Mouse (Mus musculus) gastrocnemius, adult 8-10 months (tissue): ENCODE results near the gene Folr2. TPM values are rescaled to one million over a fixed set of nuclear protein-coding genes. Genes with fewer than 3 reads are reported as not detected.

Source experiments
- DNase-seq, 2 experiments: peaks; one replicate each; pipeline ENCODE4 v3.0.0; 2022; ENCODE audit warnings: low spot score in 2 of 2
- total RNA-seq, 4 experiments: library from RNA; stranded (reverse); gene quantifications; 2 replicates each; pipeline ENCODE4 v1.2.4; 2022

Folr2 gene
- total RNA-seq: 1 to 10 TPM in 2 of 4 experiments, under 1 TPM in 2; 0.53 to 2.6 (median 1.2) TPM

GRCm38 (mm10) chr7:101857094-101857493, at the start of gene Folr2:
Gene Folr2 (minus strand): TSS chr7:101857194.
- DNase-seq: no peak

GRCm38 (mm10) chr7:101906696-101907095, 49.7 kb upstream of the Folr2 start:
- no peak for DNase-seq

DNA sequence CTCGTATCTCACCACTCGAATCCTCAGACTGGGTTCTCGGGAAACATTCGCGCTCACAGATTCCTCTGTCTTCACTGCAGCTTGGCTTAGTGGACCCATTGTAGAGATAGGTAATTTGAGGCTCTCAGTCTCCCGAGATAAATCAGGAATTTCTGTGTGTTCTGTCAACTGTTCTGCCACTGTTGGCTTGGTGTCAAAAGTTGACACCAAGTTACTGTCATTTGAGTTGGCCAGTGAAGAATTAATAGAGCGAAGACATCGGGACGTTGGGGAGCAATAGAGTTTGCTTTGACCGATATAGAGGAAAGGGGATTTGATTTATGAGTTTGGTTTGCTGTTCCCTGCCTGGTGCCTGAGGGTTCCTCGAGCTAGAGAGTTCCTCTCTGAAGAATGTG, 49.3 kb upstream of the Folr2 start, which contains the start of gene Tomt:
Gene Tomt (minus strand): TSS at position 73 of the 395 bp plus-strand sequence.
- no peak for DNase-seq

DNA sequence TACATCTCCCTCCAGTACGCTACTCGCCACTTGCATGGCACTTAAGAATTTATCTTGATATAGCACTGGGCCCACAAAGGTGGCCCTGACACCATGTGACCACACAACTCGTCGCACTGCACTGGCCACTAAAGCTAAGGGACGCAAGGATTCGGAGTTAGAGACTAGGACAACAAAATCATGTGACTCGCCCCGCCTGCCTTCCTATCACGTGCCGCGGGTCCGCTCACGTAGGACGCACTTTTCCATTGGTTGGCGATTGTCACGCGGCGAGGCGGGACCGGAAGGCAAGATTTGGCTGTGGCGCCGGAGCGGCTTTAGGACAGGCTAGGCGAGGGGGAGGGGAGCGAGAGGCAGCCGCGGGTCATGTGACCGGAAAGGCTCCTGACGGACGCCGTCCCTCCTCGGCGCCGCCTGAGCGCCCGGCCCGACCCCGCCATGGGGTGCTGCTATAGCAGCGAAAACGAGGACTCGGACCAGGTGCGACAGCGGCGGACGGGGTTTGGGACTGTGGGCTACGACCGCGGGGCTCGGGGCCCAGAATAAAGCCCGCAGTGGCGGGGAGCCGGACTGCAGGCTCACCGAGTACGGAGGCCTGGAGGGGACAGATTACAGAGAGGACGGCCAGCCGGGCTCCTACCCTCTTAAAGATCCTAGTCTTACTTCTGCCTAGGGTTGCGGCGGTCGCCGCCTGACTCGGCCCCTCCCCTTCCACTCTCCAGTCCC, 48.7 kb upstream of the Folr2 start, which contains the start of gene Lamtor1:
Gene Lamtor1 (plus strand): TSS at position 344 of the 726 bp plus-strand sequence.
- DNase-seq: peak; percentile 99 to 100

DNA sequence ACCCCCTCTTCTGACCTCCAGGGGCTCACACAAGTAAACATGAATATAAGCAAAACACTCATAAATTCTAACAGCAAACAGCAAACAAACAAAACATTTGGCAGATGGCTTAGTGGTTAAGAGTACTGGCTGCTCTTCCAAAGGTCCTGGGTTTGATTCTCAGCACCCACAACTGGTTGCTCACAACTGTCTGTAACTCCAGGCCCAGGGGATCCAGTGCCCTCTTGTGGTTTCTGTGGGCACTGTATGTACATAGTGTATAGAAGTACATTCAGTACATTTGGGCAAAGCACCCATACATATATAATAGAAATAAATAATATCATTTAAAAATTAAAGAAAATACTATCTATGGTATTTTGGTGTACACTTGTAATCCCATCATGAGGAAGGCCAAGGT, 45.9 kb upstream of the Folr2 start:
- DNase-seq: no peak

DNA sequence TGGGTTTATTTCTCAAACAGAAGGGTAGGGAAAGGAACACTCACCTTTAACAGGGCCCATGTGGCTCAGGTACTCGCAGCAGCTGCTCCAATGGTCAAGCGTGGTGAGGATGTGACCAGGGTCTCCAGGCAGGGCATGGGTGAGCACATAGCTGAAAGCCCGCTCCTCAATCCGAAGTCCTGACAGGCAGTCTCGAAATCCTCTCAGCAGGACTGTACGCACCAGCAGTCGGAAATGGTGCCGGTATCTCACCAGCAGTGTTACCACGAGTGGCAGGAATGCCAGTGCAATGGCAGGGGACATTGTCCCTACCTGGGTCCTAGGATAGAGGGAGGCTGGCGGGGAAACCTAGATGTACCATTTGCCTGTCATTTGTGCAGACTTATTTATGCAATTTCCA, 45.0 kb upstream of the Folr2 start:
- no peak for DNase-seq

GRCm38 (mm10) chr7:101900331-101901097, 43.5 kb upstream of the Folr2 start:
- DNase-seq: no peak

DNA sequence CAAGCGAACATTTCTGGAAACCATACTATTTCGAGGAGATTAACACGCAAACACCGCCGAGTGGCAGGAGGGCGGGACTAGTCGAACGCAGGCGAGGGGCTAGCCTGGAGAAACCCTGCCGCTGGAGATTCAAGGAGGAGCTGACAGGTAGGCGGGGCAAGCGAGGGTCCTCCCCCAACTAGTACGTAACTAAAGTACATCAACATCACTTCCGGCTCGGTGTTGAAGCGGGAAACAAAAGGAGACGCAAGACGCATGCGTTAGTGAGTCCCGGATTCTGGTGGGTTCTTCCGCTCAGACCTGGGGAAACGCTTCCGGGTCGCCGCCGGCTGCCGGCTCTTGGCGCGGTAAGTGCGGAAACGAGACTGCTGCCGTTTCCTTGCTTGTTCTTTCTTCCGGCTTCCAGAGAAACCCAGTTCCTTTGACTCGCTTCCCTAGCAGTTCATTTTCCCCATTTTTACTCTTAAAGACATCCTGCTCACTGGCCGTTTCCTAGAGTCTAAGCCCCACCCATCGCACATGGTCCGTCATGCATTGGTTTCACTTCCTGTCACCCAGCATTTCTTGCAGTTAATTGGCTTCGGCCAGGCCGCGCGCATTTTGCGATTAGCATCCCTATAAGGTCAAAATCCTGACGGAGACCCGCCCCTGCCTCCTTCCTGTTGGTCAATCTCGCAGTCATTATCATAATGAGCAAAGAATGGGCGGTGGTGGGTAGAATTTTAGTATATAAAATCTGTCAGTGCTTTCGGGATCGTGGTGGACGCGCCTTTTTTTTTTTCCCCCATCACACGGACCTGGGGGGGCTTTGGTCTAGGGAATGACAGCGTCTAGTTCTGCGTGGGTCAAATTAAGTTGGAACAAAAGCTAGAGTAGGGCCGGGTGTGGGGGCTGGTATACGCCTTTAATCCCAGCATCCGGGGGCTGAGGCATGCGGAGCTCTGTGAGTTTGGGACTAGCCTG, 39.4 kb upstream of the Folr2 start:
- DNase-seq: peak; percentile 96 to 97

DNA sequence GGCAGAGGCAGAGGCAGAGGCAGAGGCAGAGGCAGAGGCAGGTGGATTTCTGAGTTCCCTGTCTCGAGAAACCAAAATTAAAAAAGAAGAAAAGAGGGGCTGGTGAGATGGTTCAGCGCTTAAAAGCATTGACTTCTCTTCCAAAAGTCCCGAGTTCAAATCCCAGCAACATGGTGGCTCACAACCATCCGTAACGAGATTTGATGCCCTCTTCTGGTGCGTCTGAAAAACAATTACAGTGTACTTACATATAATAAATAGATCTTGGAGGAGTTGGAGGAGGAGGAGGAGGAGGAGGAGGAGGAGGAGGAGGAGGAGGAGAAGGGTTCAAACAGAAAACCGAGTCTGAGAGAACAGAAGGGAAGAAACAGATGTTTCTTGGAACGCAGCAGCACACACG, 38.7 kb upstream of the Folr2 start:
- no peak for DNase-seq

DNA sequence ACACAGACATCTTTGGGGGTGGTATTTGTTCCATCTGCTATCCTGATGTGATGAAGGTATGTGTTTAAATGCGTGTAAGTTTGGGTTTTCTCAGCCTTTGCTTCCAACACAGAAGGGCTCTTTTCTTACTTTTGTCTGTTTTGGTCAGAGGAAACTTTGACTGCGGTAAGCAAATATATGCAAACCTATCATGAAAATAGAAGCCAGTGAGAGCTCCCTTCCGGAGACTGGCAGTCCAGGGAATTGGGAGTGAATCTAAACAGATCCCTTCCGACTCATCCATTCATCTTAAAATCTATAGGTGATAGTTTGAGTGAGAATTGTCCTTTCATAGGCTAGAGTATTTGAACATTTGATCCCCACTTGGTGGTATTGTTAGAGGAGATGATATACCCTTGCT, 31.5 kb upstream of the Folr2 start:
- no peak for DNase-seq

DNA sequence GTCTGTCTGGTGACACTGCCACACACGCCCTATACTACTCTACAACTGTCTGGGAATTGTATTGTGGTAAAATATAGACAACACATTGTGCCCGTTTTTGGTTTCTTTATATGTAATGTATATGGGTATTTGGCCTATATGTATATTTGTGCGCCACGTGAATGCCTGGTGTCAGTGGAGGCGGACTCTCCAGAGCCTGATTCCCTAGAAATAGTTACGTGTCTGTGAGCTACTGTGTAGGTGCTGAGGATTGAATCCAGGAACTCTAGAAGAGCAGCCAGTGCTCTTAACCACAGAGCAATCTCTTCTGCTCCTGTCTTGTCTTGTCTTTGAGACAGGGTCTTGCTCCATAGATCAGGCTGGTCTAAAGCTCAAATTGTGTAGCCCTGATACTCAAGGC, 29.3 kb upstream of the Folr2 start:
- no peak for DNase-seq

DNA sequence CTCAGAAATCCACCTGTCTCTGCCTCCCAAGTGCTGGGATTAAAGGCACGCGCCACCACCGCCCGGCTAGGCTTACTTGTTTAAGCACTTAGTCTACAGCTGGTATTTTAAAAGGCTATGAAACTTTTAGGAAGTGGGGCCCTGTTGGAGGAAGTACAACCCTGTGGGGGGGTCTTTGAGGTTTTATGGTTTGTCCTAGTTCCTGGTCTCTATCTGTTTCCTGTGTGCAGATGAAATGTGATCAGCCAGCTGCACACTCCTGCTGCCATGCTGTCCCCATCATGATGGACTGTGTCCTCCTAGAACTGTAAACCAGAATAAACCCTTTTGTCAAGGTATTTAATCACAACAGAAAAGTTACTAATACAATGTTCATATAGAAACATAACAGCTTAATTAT, 27.2 kb upstream of the Folr2 start:
- DNase-seq: no peak

DNA sequence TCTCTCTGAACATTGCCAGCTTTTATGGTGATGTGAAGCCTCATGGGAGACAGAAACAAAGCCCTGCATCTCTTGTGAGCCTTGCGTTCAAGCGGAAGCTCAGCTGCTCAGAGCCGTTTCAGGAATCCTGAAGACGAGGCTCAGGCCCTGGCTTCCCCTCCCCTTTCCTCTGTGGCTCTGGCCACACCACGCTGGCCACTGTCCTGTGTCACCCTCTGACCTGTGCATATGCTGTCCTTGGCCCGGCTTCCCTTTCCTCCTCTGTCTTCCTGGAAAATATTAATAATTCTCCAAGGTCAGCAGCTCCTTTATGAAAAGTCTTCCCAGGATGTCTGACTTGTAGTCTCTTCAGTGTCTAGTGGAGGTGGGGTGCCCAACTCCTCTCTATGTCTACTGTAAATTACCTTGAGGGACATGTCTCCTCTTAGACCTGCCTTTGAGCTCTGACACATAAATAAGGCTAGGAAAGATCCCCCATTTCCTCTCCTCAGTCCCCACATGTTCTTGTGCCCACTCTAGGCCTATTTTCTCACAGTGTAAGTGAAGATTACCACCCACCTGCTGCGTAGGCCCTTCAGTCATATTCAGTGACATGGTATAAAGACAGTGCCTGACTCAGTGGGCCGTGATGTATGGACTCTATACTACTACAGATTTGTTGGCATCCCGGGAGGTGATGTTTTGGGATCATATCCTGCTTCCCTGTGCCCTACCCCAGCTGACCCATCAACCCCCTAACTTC, 25.6 kb upstream of the Folr2 start:
- DNase-seq: no peak

DNA sequence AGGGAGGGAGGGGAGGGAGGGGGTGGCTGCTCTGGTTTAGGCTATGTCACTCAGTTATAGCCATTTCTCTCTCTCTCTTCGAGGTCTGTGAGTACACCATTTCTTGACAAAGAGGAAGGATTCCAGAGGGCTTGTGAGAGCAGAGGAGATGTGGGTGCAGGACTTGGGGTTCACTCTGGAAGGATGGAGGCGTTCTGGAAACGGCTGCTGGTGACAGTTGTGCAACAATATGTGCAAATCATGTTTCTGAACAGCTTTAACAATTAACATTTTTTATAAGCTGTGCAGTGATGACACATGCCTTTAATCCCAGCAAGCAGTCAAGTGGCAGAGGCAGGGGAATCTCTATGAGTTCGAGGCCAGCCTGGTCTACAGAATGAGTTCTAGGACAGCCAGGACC, 23.9 kb upstream of the Folr2 start:
- DNase-seq: no peak

DNA sequence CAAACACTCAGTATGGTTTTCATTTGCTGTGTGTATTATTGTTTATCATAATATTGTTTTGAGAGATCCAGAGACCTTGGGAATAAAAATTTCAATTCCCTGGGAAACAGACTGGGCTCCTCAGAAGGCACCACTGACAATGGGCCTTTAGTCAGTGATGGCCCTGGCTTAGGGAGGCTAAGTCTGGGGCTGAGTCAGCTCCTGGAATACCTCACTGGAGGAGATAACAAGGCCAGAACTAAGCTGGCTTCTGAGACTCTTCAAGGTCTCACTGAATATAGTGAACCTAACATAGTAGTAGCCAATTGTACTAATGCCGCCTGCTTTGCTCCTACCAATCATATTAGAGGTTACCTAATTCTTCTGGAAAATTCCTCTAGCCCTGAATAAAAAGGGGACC, 19.0 kb upstream of the Folr2 start:
- no peak for DNase-seq

- DNase-seq: no peak
Observed at GRCm38 (mm10) chr7:101871296-101871695, 14.3 kb upstream of the Folr2 start.

- DNase-seq: no peak
Observed at GRCm38 (mm10) chr7:101870629-101871028, 13.6 kb upstream of the Folr2 start, which contains the start of gene Folr1. Gene Folr1 (minus strand): TSS chr7:101870788.

GRCm38 (mm10) chr7:101869163-101869500, 12.1 kb upstream of the Folr2 start:
- no peak for DNase-seq

- no peak for DNase-seq
Observed at GRCm38 (mm10) chr7:101868241-101869162, 11.5 kb upstream of the Folr2 start.

GRCm38 (mm10) chr7:101867482-101867881, 10.5 kb upstream of the Folr2 start:
- no peak for DNase-seq
